Mouse (Mus musculus) fibroblast of lung, adult 2 months (primary cell): ENCODE data around the gene Arhgap10.
A peak's percentile ranks its signal among the peaks of the same experiment; 100 is the strongest.

Source experiments
- DNase-seq: peaks from one replicate; pipeline ENCODE4 v3.0.0-alpha.2; 2011; ENCODE audit warnings: low read depth

Arhgap10 gene

GRCm38 (mm10) chr8:77214665-77215064, 303.1 kb downstream of the Arhgap10 start:
- DNase-seq, result peak; percentile 12

GRCm38 (mm10) chr8:77213893-77214464, 303.8 kb downstream of the Arhgap10 start:
- no peak for DNase-seq

- DNase-seq, result no peak
Measured at GRCm38 (mm10) chr8:77209297-77209696, 308.5 kb downstream of the Arhgap10 start.
